8 mouse cellular contexts compared by ENCODE assay signal in the genomic region with DNA sequence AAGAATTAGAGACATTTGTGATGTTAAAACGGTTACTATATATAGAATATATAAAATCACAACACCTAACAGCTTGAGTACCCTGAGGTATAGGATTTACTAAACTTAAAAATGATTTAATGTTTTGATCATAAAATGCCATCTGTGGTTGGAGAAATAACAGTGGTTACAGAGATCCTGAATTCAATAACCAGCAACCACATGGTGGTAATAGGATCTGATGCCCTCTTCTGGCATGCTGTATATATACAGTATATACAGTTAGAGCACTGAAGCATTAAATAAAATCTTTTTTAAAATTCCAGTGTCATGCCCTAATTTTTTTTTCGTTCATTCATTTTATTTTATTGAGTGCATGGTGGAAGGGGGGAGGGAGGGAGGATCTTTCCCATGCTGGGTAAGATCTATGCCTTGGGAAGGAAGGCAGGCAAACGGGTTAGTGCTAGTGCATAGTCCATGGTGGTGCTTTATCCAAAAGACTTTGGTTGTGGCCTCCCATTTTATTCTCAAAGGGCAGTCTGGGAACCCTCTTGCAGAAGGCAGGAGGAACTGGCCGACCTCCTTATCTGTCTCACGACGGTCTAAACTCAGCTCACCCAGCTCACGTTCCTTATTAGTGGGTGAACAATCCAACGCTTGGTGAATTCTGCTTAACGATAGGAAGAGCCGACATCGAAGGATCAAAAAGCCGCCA. TPM values are rescaled to one million over a fixed set of nuclear protein-coding genes. Genes with fewer than 3 reads are reported as not detected.
DNase-seq lines count a peak whose midpoint lies in the region; ATAC-seq and TF ChIP-seq lines count a peak whose summit lies in the region.

No protein-coding gene starts in this region.

- no peak for ATAC-seq in kidney, embryonic 15.5 days (replicated peaks; ENCODE audit: low FRiP score)
- ATAC-seq in hindbrain, postnatal 0 days, result no peak

- peaks cover 13% of the 10 kb centered on the region; the same call in 1 of the 2 replicates for H3K4me1 ChIP-seq in kidney, embryonic 15.5 days
- peaks cover 5% of the 10 kb centered on the region for H3K4me1 ChIP-seq in hindbrain, postnatal 0 days (ENCODE audit: insufficient read depth, low read length)

- H3K36me3 ChIP-seq in kidney, embryonic 15.5 days, result peaks cover 38% of the 10 kb centered on the region
- H3K36me3 ChIP-seq in hindbrain, postnatal 0 days (ENCODE audit: insufficient read depth, low read length), result no peaks in the 10 kb centered on the region; the same call in 1 of the 2 replicates

- 89% methylated on average over 12 of the region's 12 CpGs for WGBS in kidney, embryonic 15.5 days
- 88% methylated on average over 12 of the region's 12 CpGs for whole genome bisulfite sequencing in hindbrain, postnatal 0 days

- peak overlapping the region; percentile 1; the same call in 1 of the 2 replicates for H3K27ac ChIP-seq in kidney, embryonic 15.5 days
- no peak overlapping the region for H3K27ac ChIP-seq in hindbrain, postnatal 0 days

- H3K27me3 ChIP-seq in kidney, embryonic 15.5 days, result no peaks in the 10 kb centered on the region
- H3K27me3 ChIP-seq in hindbrain, postnatal 0 days (ENCODE audit: insufficient read depth, low read length), result no peaks in the 10 kb centered on the region

- H3K9me3 ChIP-seq in kidney, embryonic 15.5 days (replicated peaks), result no peaks in the 10 kb centered on the region
- H3K9me3 ChIP-seq in hindbrain, postnatal 0 days (ENCODE audit: low read length), result no peaks in the 10 kb centered on the region

- TF ChIP-seq CTCF in hindbrain, postnatal 0 days (IDR thresholded peaks at IDR 0.05; ENCODE audit: low read depth), result peak; percentile 55

- H3K9ac ChIP-seq in kidney, embryonic 15.5 days, result no peak overlapping the region
- H3K9ac ChIP-seq in hindbrain, postnatal 0 days (replicated peaks; ENCODE audit: low read length), result no peak overlapping the region

- H3K4me3 ChIP-seq in kidney, embryonic 15.5 days (replicated peaks), result no peak overlapping the region
- H3K4me3 ChIP-seq in hindbrain, postnatal 0 days (ENCODE audit: low read length), result no peak overlapping the region

- no peak overlapping the region for H3K4me2 ChIP-seq in kidney, embryonic 15.5 days
- no peak overlapping the region for H3K4me2 ChIP-seq in hindbrain, postnatal 0 days (ENCODE audit: low read depth, low read length)

- DNase-seq in kidney, postnatal 14 days, result no peak
- peak; percentile 46 for DNase-seq in CD4-positive helper T cell, adult 2 months (ENCODE audit: low read depth, low spot score)
- peak; percentile 71 for DNase-seq in R1 (ENCODE audit: low read depth, low spot score)
- peak; percentile 44 for DNase-seq in hindbrain, postnatal 0 days (ENCODE audit: low spot score)
- peak; percentile 19 for DNase-seq in skeletal muscle tissue, adult 2 months (ENCODE audit: low read depth, low spot score)
- DNase-seq in adrenal gland, postnatal 36 days, result no peak
- no peak for DNase-seq in kidney, adult 18-20 months

RNA-seq across cellular contexts. Expression of a gene that starts 1.8 kb away (rescaled TPM):
- polyA plus RNA-seq in kidney, embryonic 15.5 days (2015; fragmentation: Nextera tagmentation; extraction: Ambion mirVana), result 19.0 and 21.0 TPM in 2 replicates
- 12.3 and 17.1 TPM in 2 replicates for total RNA-seq in hindbrain, postnatal 0 days (2014; rRNA removed)
- 6.2 and 7.1 TPM in 2 replicates for polyA plus RNA-seq in hindbrain, postnatal 0 days (2015; fragmentation: Nextera tagmentation; extraction: Ambion mirVana)
- total RNA-seq in adrenal gland, postnatal 36 days (2021), result 10 to 100 TPM; 11.1 to 13.1 TPM

RNA-seq across cellular contexts. Expression of a gene that starts 41.2 kb away (rescaled TPM):
- 53.8 and 54.3 TPM in 2 replicates for polyA plus RNA-seq in kidney, embryonic 15.5 days (2015; fragmentation: Nextera tagmentation; extraction: Ambion mirVana)
- 75.4 and 87.0 TPM in 2 replicates for total RNA-seq in hindbrain, postnatal 0 days (2014; rRNA removed)
- polyA plus RNA-seq in hindbrain, postnatal 0 days (2015; fragmentation: Nextera tagmentation; extraction: Ambion mirVana), result 27.7 and 28.0 TPM in 2 replicates
- total RNA-seq in adrenal gland, postnatal 36 days (2021), result 100 to 1,000 TPM in 1 of 2 experiments, 10 to 100 TPM in 1; 86.1 to 103 TPM

Comparison
In these comparisons a context has a peak if more than half of its experiments do, and no peak if none do; other contexts are left out.
1. DNase-seq: peak in CD4-positive helper T cell, adult 2 months (single experiment), R1 (single experiment), hindbrain, postnatal 0 days (single experiment) and skeletal muscle tissue, adult 2 months (single experiment); none in kidney, postnatal 14 days (single experiment), adrenal gland, postnatal 36 days (0 of 2) and kidney, adult 18-20 months (single experiment).